Comparison of ENCODE assay signal across 18 mouse cellular contexts in the genomic region with DNA sequence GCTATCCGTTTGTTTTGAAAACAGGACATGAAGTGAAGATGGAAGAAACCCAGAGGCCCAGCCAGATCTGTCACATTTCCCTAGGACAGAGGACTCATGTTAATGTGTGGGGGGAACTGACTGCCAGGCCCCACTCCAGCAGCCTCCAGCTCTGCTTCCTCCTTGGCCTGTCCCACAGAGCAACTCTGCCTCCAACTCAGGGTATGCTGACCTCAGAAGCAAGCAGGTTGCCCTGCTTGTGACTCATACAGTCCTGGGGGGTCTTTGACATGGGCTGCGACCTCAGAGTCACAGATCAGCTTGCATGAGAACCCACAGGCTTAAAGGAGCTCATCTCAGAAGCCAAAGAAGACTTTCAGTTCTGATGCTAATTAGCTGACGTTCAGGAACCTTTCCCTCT.
"Had no signal": no experiment of that assay in that cellular context is flagged by ENCODE, and none has a peak within 500 bp of the region (broad histone marks: within the 10 kb centered on the region; RNA-seq: fewer than 3 reads in every experiment).

No protein-coding gene starts in this region.

- H3K4me3 ChIP-seq: midbrain, embryonic 10.5 days; midbrain, embryonic 12.5 days; myocyte; neural tube, embryonic 13.5 days; neural tube, embryonic 15.5 days had no signal

- H3K36me3 ChIP-seq: midbrain, embryonic 10.5 days; midbrain, embryonic 12.5 days; neural tube, embryonic 13.5 days; neural tube, embryonic 15.5 days had no signal

- ATAC-seq: midbrain, embryonic 16.5 days had no signal

- H3K27ac ChIP-seq: midbrain, embryonic 12.5 days; neural tube, embryonic 15.5 days had no signal

- DNase-seq: lung, adult 18-20 months; lung, embryonic 14.5 days; lung, postnatal 10 days; lung, postnatal 4 days; midbrain, embryonic 14.5 days; right cerebral cortex, adult 18-20 months; right cerebral cortex, postnatal 25 days; right cerebral cortex, postnatal 4 days; spleen, adult 18-20 months; thymus, adult 18-20 months; thymus, postnatal 25 days; thymus, postnatal 4 days had no signal

- H3K27me3 ChIP-seq: neural tube, embryonic 13.5 days; neural tube, embryonic 15.5 days had no signal

- H3K4me2 ChIP-seq: lung, embryonic 14.5 days; midbrain, embryonic 12.5 days; neural tube, embryonic 13.5 days; neural tube, embryonic 15.5 days had no signal

- H3K9ac ChIP-seq: lung, embryonic 14.5 days; midbrain, embryonic 12.5 days; neural tube, embryonic 13.5 days; neural tube, embryonic 15.5 days had no signal

- H3K9me3 ChIP-seq: midbrain, embryonic 10.5 days; midbrain, embryonic 12.5 days; neural tube, embryonic 13.5 days; neural tube, embryonic 15.5 days had no signal
